Mouse (Mus musculus): ENCODE results near the gene Olfr1152. TPM values are rescaled to one million over a fixed set of nuclear protein-coding genes. Genes with fewer than 3 reads are reported as not detected.

The Olfr1152 gene
- not detected in 2 replicates for polyA plus RNA-seq (2015; fragmentation: Nextera tagmentation; extraction: Ambion mirVana)

- Histone ChIP-seq H3K4me3 (no peak within 1 kb of the TSS), H3K27ac (no peak within 1 kb of the TSS), H3K4me1 (replicated peaks) (no peaks in the 10 kb centered on the region), H3K4me2 (no peak within 1 kb of the TSS), H3K36me3 (no peaks in the 10 kb centered on the region), H3K9me3 (replicated peaks) (no peaks in the 10 kb centered on the region), H3K27me3 (no peaks in the 10 kb centered on the region), H3K9ac (no peak within 1 kb of the TSS)
- ATAC-seq (replicated peaks; ENCODE audit: insufficient number of reproducible peaks, insufficient read depth, low FRiP score, low read depth), result no peak
These were observed at the start of gene Olfr1152 for GRCm38 (mm10) chr2:87866192-87866591. Olfr1152 (plus strand) TSS chr2:87866492.

- Histone ChIP-seq H3K4me3 (no peak within 1 kb of the TSS), H3K9ac (no peak within 1 kb of the TSS), H3K36me3 (no peaks in the 10 kb centered on the region), H3K27me3 (no peaks in the 10 kb centered on the region), H3K9me3 (replicated peaks) (no peaks in the 10 kb centered on the region), H3K4me1 (replicated peaks) (no peaks in the 10 kb centered on the region), H3K4me2 (no peak within 1 kb of the TSS), H3K27ac (no peak within 1 kb of the TSS)
- WGBS, result 85% methylated on average over 1 of the region's 1 CpGs
- ATAC-seq (replicated peaks; ENCODE audit: insufficient number of reproducible peaks, insufficient read depth, low FRiP score, low read depth), result no peak
These were observed 36.1 kb upstream of the Olfr1152 start, which contains the start of gene Olfr1148 for GRCm38 (mm10) chr2:87830233-87830632. Olfr1148 (plus strand) TSS chr2:87830533.

GRCm38 (mm10) chr2:87843693-87844092, 22.6 kb upstream of the Olfr1152 start, which contains the start of gene Olfr1150-ps1:
Olfr1150-ps1 (plus strand) TSS chr2:87843993.
- Histone ChIP-seq H3K27me3 (no peaks in the 10 kb centered on the region), H3K4me2 (no peak within 1 kb of the TSS), H3K9me3 (replicated peaks) (no peaks in the 10 kb centered on the region), H3K4me3 (no peak within 1 kb of the TSS), H3K27ac (no peak within 1 kb of the TSS), H3K36me3 (no peaks in the 10 kb centered on the region), H3K4me1 (replicated peaks) (no peaks in the 10 kb centered on the region), H3K9ac (no peak within 1 kb of the TSS)
- WGBS, result 68% methylated on average over 1 of the region's 1 CpGs
- no peak for ATAC-seq (replicated peaks; ENCODE audit: insufficient number of reproducible peaks, insufficient read depth, low FRiP score, low read depth)

GRCm38 (mm10) chr2:87855562-87855961, 10.7 kb upstream of the Olfr1152 start, which contains the start of gene Olfr1151:
Olfr1151 (plus strand) TSS chr2:87855862.
- Histone ChIP-seq H3K9ac (no peak within 1 kb of the TSS), H3K27ac (no peak within 1 kb of the TSS), H3K27me3 (no peaks in the 10 kb centered on the region), H3K9me3 (replicated peaks) (no peaks in the 10 kb centered on the region), H3K4me1 (replicated peaks) (no peaks in the 10 kb centered on the region), H3K36me3 (no peaks in the 10 kb centered on the region), H3K4me2 (no peak within 1 kb of the TSS), H3K4me3 (no peak within 1 kb of the TSS)
- ATAC-seq (replicated peaks; ENCODE audit: insufficient number of reproducible peaks, insufficient read depth, low FRiP score, low read depth), result no peak
- WGBS, result 82% methylated on average over 1 of the region's 1 CpGs

GRCm38 (mm10) chr2:87894662-87895061, 28.4 kb downstream of the Olfr1152 start, which contains the start of gene Olfr1153:
Olfr1153 (plus strand) TSS chr2:87894962.
- H3K4me1 ChIP-seq (replicated peaks), result no peaks in the 10 kb centered on the region
- no peaks in the 10 kb centered on the region for H3K36me3 ChIP-seq
- 66% methylated on average over 1 of the region's 1 CpGs for WGBS
- H3K27ac ChIP-seq, result no peak within 1 kb of the TSS
- no peak within 1 kb of the TSS for H3K9ac ChIP-seq
- no peak within 1 kb of the TSS for H3K4me2 ChIP-seq
- H3K27me3 ChIP-seq, result no peaks in the 10 kb centered on the region
- ATAC-seq (replicated peaks; ENCODE audit: insufficient number of reproducible peaks, insufficient read depth, low FRiP score, low read depth), result no peak
- no peak within 1 kb of the TSS for H3K4me3 ChIP-seq
- no peaks in the 10 kb centered on the region for H3K9me3 ChIP-seq (replicated peaks)

GRCm38 (mm10) chr2:87905066-87905465, 38.8 kb downstream of the Olfr1152 start, which contains the start of gene Olfr1154:
Olfr1154 (minus strand) TSS chr2:87905166.
- ATAC-seq (replicated peaks; ENCODE audit: insufficient number of reproducible peaks, insufficient read depth, low FRiP score, low read depth), result no peak
- no peaks in the 10 kb centered on the region for H3K36me3 ChIP-seq
- no peak within 1 kb of the TSS for H3K4me2 ChIP-seq
- H3K4me3 ChIP-seq, result no peak within 1 kb of the TSS
- no peak within 1 kb of the TSS for H3K27ac ChIP-seq
- no peaks in the 10 kb centered on the region for H3K4me1 ChIP-seq (replicated peaks)
- H3K9me3 ChIP-seq (replicated peaks), result no peaks in the 10 kb centered on the region
- no peak within 1 kb of the TSS for H3K9ac ChIP-seq
- WGBS, result 80% methylated on average over 1 of the region's 1 CpGs
- no peaks in the 10 kb centered on the region for H3K27me3 ChIP-seq

Other genes with a start within 250 kb of the Olfr1152 start
- gene Olfr1131, start 239.4 kb upstream of the Olfr1152 start, polyA plus RNA-seq (2015; fragmentation: Nextera tagmentation; extraction: Ambion mirVana), result not detected in 2 replicates
- gene Olfr1132, start 229.0 kb upstream of the Olfr1152 start, polyA plus RNA-seq (2015; fragmentation: Nextera tagmentation; extraction: Ambion mirVana), result not detected in 2 replicates
- not detected in 2 replicates for gene Olfr1133, start 219.1 kb upstream of the Olfr1152 start, polyA plus RNA-seq (2015; fragmentation: Nextera tagmentation; extraction: Ambion mirVana)
- gene Olfr1134, start 208.0 kb upstream of the Olfr1152 start, polyA plus RNA-seq (2015; fragmentation: Nextera tagmentation; extraction: Ambion mirVana), result not detected in 2 replicates
- not detected in 2 replicates for gene Olfr1135, start 192.8 kb upstream of the Olfr1152 start, polyA plus RNA-seq (2015; fragmentation: Nextera tagmentation; extraction: Ambion mirVana)
- not detected in 2 replicates for gene Olfr1136, start 172.5 kb upstream of the Olfr1152 start, polyA plus RNA-seq (2015; fragmentation: Nextera tagmentation; extraction: Ambion mirVana)
- gene Olfr1137, start 153.3 kb upstream of the Olfr1152 start, polyA plus RNA-seq (2015; fragmentation: Nextera tagmentation; extraction: Ambion mirVana), result not detected in 2 replicates
- not detected in 2 replicates for gene Olfr1138, start 126.5 kb upstream of the Olfr1152 start, polyA plus RNA-seq (2015; fragmentation: Nextera tagmentation; extraction: Ambion mirVana)
- not detected in 2 replicates for gene Olfr1140, start 122.7 kb upstream of the Olfr1152 start, polyA plus RNA-seq (2015; fragmentation: Nextera tagmentation; extraction: Ambion mirVana)
- gene Olfr1141, start 112.5 kb upstream of the Olfr1152 start, polyA plus RNA-seq (2015; fragmentation: Nextera tagmentation; extraction: Ambion mirVana), result not detected in 2 replicates
- not detected in 2 replicates for gene Olfr152, start 87.0 kb upstream of the Olfr1152 start, polyA plus RNA-seq (2015; fragmentation: Nextera tagmentation; extraction: Ambion mirVana)
- not detected in 2 replicates for gene Olfr1143, start 65.9 kb upstream of the Olfr1152 start, polyA plus RNA-seq (2015; fragmentation: Nextera tagmentation; extraction: Ambion mirVana)
- gene Olfr1145, start 56.7 kb upstream of the Olfr1152 start, polyA plus RNA-seq (2015; fragmentation: Nextera tagmentation; extraction: Ambion mirVana), result not detected in 2 replicates
- gene Olfr1148, start 36.0 kb upstream of the Olfr1152 start, polyA plus RNA-seq (2015; fragmentation: Nextera tagmentation; extraction: Ambion mirVana), result not detected in 2 replicates
- gene Olfr1150-ps1, start 22.5 kb upstream of the Olfr1152 start, polyA plus RNA-seq (2015; fragmentation: Nextera tagmentation; extraction: Ambion mirVana), result not detected in 2 replicates
- not detected in 2 replicates for gene Olfr1151, start 10.6 kb upstream of the Olfr1152 start, polyA plus RNA-seq (2015; fragmentation: Nextera tagmentation; extraction: Ambion mirVana)
- not detected in 2 replicates for gene Olfr1153, start 28.5 kb downstream of the Olfr1152 start, polyA plus RNA-seq (2015; fragmentation: Nextera tagmentation; extraction: Ambion mirVana)
- not detected in 2 replicates for gene Olfr1154, start 38.7 kb downstream of the Olfr1152 start, polyA plus RNA-seq (2015; fragmentation: Nextera tagmentation; extraction: Ambion mirVana)
- not detected in 2 replicates for gene Olfr1155, start 78.6 kb downstream of the Olfr1152 start, polyA plus RNA-seq (2015; fragmentation: Nextera tagmentation; extraction: Ambion mirVana)
- gene Olfr1156, start 86.6 kb downstream of the Olfr1152 start, polyA plus RNA-seq (2015; fragmentation: Nextera tagmentation; extraction: Ambion mirVana), result not detected in 2 replicates
- not detected in 2 replicates for gene Olfr1157, start 101.8 kb downstream of the Olfr1152 start, polyA plus RNA-seq (2015; fragmentation: Nextera tagmentation; extraction: Ambion mirVana)
- gene Olfr74, start 108.2 kb downstream of the Olfr1152 start, polyA plus RNA-seq (2015; fragmentation: Nextera tagmentation; extraction: Ambion mirVana), result not detected in 2 replicates
- gene Olfr1158, start 123.6 kb downstream of the Olfr1152 start, polyA plus RNA-seq (2015; fragmentation: Nextera tagmentation; extraction: Ambion mirVana), result not detected in 2 replicates
- not detected in 2 replicates for gene Olfr1160, start 141.8 kb downstream of the Olfr1152 start, polyA plus RNA-seq (2015; fragmentation: Nextera tagmentation; extraction: Ambion mirVana)
- gene Olfr1161, start 156.3 kb downstream of the Olfr1152 start, polyA plus RNA-seq (2015; fragmentation: Nextera tagmentation; extraction: Ambion mirVana), result not detected in 2 replicates
- not detected in 2 replicates for gene Olfr73, start 171.2 kb downstream of the Olfr1152 start, polyA plus RNA-seq (2015; fragmentation: Nextera tagmentation; extraction: Ambion mirVana)
- not detected in 2 replicates for gene Olfr1162, start 184.6 kb downstream of the Olfr1152 start, polyA plus RNA-seq (2015; fragmentation: Nextera tagmentation; extraction: Ambion mirVana)
- gene Olfr1163, start 205.3 kb downstream of the Olfr1152 start, polyA plus RNA-seq (2015; fragmentation: Nextera tagmentation; extraction: Ambion mirVana), result not detected in 2 replicates
- not detected in 2 replicates for gene Olfr1164, start 227.5 kb downstream of the Olfr1152 start, polyA plus RNA-seq (2015; fragmentation: Nextera tagmentation; extraction: Ambion mirVana)